ENCODE assay signal across 8 mouse cellular contexts in genomic region chr6:99522359-99523108, GRCm38 (mm10). TPM values are rescaled to one million over a fixed set of nuclear protein-coding genes. Genes with fewer than 3 reads are reported as not detected.
DNase-seq lines count a peak whose midpoint lies in the region; ATAC-seq and TF ChIP-seq lines count a peak whose summit lies in the region.

TSS of gene Foxp1 (minus strand) at chr6:99522721.

- peak within 1 kb of the TSS; percentile 98 for H3K4me2 ChIP-seq in forebrain, postnatal 0 days (ENCODE audit: low read depth)
- H3K4me2 ChIP-seq in neural tube, embryonic 15.5 days, result peak within 1 kb of the TSS; percentile 98

- H3K4me1 ChIP-seq in forebrain, postnatal 0 days (ENCODE audit: insufficient read depth), result no peaks in the 10 kb centered on the region
- no peaks in the 10 kb centered on the region for H3K4me1 ChIP-seq in lung, adult 2 months (ENCODE audit: control insufficient read depth, insufficient read depth, low read length)
- peaks cover 31% of the 10 kb centered on the region for H3K4me1 ChIP-seq in neural tube, embryonic 15.5 days

- H3K9me3 ChIP-seq in forebrain, postnatal 0 days (ENCODE audit: low read length), result no peaks in the 10 kb centered on the region
- no peaks in the 10 kb centered on the region for H3K9me3 ChIP-seq in neural tube, embryonic 15.5 days (replicated peaks)

- peak; percentile 77 for DNase-seq in ES-CJ7 (ENCODE audit: low read depth, low spot score)
- DNase-seq in cerebellum, adult 11-12 months, result peak; percentile 83
- peak; percentile 88 for DNase-seq in forebrain, postnatal 0 days
- peak; percentile 84 to 85 for DNase-seq in heart, postnatal 36 days
- DNase-seq in layer of hippocampus, adult 18-20 months (ENCODE audit: low spot score in 2 of 2), result peak; percentile 61 to 80
- DNase-seq in lung, adult 2 months, result no peak
- peak; percentile 82 for DNase-seq in testis, postnatal 10 days (ENCODE audit: low spot score)

- H3K4me3 ChIP-seq in forebrain, postnatal 0 days (ENCODE audit: low read depth, low read length), result peak within 1 kb of the TSS; percentile 73
- H3K4me3 ChIP-seq in lung, adult 2 months (replicated peaks; ENCODE audit: extremely low read depth, low read depth, low read length), result peak within 1 kb of the TSS; percentile 90
- H3K4me3 ChIP-seq in neural tube, embryonic 15.5 days (replicated peaks), result peak within 1 kb of the TSS; percentile 76

- no peaks in the 10 kb centered on the region for H3K36me3 ChIP-seq in forebrain, postnatal 0 days (ENCODE audit: insufficient read depth)
- peaks cover 2% of the 10 kb centered on the region; the same call in 1 of the 2 replicates for H3K36me3 ChIP-seq in neural tube, embryonic 15.5 days

- no peaks in the 10 kb centered on the region for H3K27me3 ChIP-seq in forebrain, postnatal 0 days (ENCODE audit: insufficient read depth, low read length)
- no peaks in the 10 kb centered on the region for H3K27me3 ChIP-seq in neural tube, embryonic 15.5 days (replicated peaks)

- peak within 1 kb of the TSS; percentile 96 for H3K9ac ChIP-seq in forebrain, postnatal 0 days
- peak within 1 kb of the TSS; percentile 88 for H3K9ac ChIP-seq in neural tube, embryonic 15.5 days (replicated peaks)

- intact Hi-C loops in heart, postnatal 36 days (cut with DNase I), result loop anchor here (2.0 to 5.0 kb wide), 5 partner anchors 70 to 995 kb away; no protein-coding TSS in a partner anchor

- no peak for TF ChIP-seq CTCF in forebrain, postnatal 0 days (IDR thresholded peaks at IDR 0.05; ENCODE audit: low read depth)
- no peak for TF ChIP-seq CTCF in lung, adult 2 months (IDR thresholded peaks at IDR 0.05; ENCODE audit: insufficient read depth, low read length)

- peak within 1 kb of the TSS; percentile 98 for H3K27ac ChIP-seq in forebrain, postnatal 0 days (ENCODE audit: low read depth, low read length)
- H3K27ac ChIP-seq in neural tube, embryonic 15.5 days (replicated peaks), result peak within 1 kb of the TSS; percentile 100

- peak; percentile 49 for ATAC-seq in forebrain, postnatal 0 days
- ATAC-seq in neural tube, embryonic 15.5 days (ENCODE audit: low FRiP score), result peak; percentile 74

- 2% methylated on average over 71 of the region's 72 CpGs for WGBS in forebrain, postnatal 0 days
- WGBS in lung, adult 2 months, result 1% methylated on average over 72 of the region's 72 CpGs
- under 1% methylated on average over 72 of the region's 72 CpGs for WGBS in neural tube, embryonic 15.5 days

- TF ChIP-seq POLR2A in lung, adult 2 months (IDR thresholded peaks at IDR 0.05; ENCODE audit: borderline replicate concordance, extremely low read depth, low read depth, low read length), result peak; percentile 43; the same call in 1 of the 2 replicates

RNA-seq across cellular contexts. Expression of gene Foxp1, which starts in this region (rescaled TPM):
- total RNA-seq in forebrain, postnatal 0 days (2014; rRNA removed), result 112 and 157 TPM in 2 replicates
- 137 and 167 TPM in 2 replicates for polyA plus RNA-seq in forebrain, postnatal 0 days (2015; fragmentation: Nextera tagmentation; extraction: Ambion mirVana)
- total RNA-seq in heart, postnatal 36 days (2021), result 10 to 100 TPM; 31.9 to 39.3 TPM
- total RNA-seq in layer of hippocampus, adult 18-20 months (2021), result 100 to 1,000 TPM in 1 of 2 experiments, 10 to 100 TPM in 1; 94.3 to 100 TPM
- polyA plus RNA-seq in lung, adult 2 months (2012; rRNA removed), result 135 and 169 TPM in 2 replicates
- polyA plus RNA-seq in neural tube, embryonic 15.5 days (2015; fragmentation: Nextera tagmentation; extraction: Ambion mirVana), result 51.0 and 63.9 TPM in 2 replicates
